Mouse (Mus musculus): Measurements from ENCODE around the gene Insm1.

DNA sequence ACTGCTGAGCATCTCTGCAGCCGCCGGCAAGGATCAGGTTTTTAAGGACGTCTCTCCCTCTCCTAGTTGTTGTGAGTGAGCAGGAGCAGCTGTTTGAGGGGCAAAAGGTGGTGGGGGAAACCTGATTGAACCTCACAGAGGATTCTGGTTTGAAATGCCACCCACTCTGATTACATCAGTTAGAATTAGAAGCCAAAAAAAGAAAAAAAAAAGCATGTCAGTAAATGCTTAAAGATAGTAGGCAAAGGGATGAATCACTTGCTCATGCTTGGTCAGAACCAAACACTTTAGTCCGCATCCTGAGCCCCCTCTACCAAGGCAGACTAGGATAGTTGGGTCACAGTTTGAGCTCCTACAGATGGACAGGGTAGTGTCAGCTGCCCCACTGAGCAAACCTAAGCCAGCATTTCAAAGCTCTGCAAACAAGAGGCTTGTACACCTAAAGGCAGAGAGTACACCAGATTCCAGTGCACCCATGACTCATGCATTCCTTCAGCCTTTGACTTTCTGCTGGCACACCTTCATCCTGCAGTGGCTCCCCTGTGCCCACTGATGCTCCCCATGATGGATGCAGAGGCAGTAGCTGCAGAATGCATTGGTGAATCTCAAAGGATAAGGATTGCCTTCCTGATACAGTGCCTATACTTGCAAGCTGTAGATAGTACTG lies 24.8 kb downstream of the Insm1 start:
- TF ChIP-seq CTCF (IDR thresholded peaks at IDR 0.05; ENCODE audit: borderline replicate concordance, control insufficient read depth, extremely low read depth, insufficient read depth, low read length, poor library complexity) (no peak), POLR2A (IDR thresholded peaks at IDR 0.05; ENCODE audit: control insufficient read depth, extremely low read depth, insufficient read depth, low read length, poor library complexity) (no peak)

All from thymus, adult 2 months (tissue).